ENCODE assay signal across 27 mouse cellular contexts in the genomic region with DNA sequence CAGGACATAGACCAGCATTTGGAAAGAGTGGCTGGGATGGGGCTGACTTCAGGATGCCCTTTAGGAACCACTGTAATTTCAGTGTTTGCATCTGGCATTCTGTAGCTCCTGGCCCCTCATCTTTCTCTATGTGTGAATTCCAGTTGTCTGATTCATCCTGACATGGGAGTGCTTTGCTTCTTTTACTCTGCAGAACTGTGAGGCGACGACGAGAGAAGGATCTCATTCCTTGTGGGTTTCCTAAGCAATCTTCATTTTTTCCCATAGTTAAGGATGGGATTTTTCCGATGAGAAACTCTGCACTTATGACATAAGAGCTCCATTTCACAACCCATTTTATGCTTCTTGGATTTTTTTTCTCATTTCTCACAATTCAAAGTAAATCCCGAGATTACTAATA.
DNase-seq lines count a peak whose midpoint lies in the region; ATAC-seq and TF ChIP-seq lines count a peak whose summit lies in the region.
"Had no signal": no experiment of that assay in that cellular context is flagged by ENCODE, and none has a peak within 500 bp of the region (broad histone marks: within the 10 kb centered on the region; RNA-seq: fewer than 3 reads in every experiment).

No protein-coding gene starts in this region.

- WGBS in lung, postnatal 0 days = 49% methylated on average over 5 of the region's 5 CpGs

- no peak overlapping the region for H3K4me3 ChIP-seq in lung, postnatal 0 days (ENCODE audit: low read depth, low read length)
- H3K4me3 ChIP-seq: gastrocnemius, adult 2 months; heart, embryonic 12.5 days; heart, embryonic 15.5 days had no signal

- no peak overlapping the region for H3K27ac ChIP-seq in lung, postnatal 0 days (ENCODE audit: low read length)
- H3K27ac ChIP-seq: gastrocnemius, adult 2 months; heart, embryonic 15.5 days; hindbrain, embryonic 14.5 days; hindbrain, postnatal 0 days had no signal

- peak; percentile 39; the same call in 1 of the 2 replicates for TF ChIP-seq EP300 in lung, postnatal 0 days (IDR thresholded peaks at IDR 0.05)

- peak; percentile 80 for DNase-seq in heart, adult 11 months
- DNase-seq in heart, postnatal 10 days = no peak
- DNase-seq in lung, postnatal 0 days (ENCODE audit: low spot score) = peak; percentile 70
- no peak for DNase-seq in lung, postnatal 4 days
- peak; percentile 5 for DNase-seq in yolk sac, embryonic 10.5 days (ENCODE audit: low spot score)
- no peak for DNase-seq in adrenal gland, adult 8-10 months
- DNase-seq: adrenal gland, postnatal 10 days; adrenal gland, postnatal 36 days; B cell, adult 2 months; cerebellum, adult 18-20 months; cerebellum, adult 9-10 months; cerebellum, postnatal 14 days; forebrain, postnatal 0 days; gastrocnemius, adult 2 months; gastrocnemius, postnatal 14 days; heart, adult 18-20 months; heart, postnatal 14 days; heart, postnatal 4 days had no signal

- H3K9me3 ChIP-seq in lung, postnatal 0 days (ENCODE audit: low read length) = no peaks in the 10 kb centered on the region
- H3K9me3 ChIP-seq: heart, embryonic 12.5 days; heart, embryonic 15.5 days had no signal

- H3K4me2 ChIP-seq in lung, postnatal 0 days (replicated peaks; ENCODE audit: low read depth, low read length) = no peak overlapping the region
- H3K4me2 ChIP-seq: heart, embryonic 12.5 days; heart, embryonic 15.5 days; hindbrain, embryonic 14.5 days had no signal

- H3K27me3 ChIP-seq in lung, postnatal 0 days (replicated peaks; ENCODE audit: insufficient read depth, low read length) = no peaks in the 10 kb centered on the region
- H3K27me3 ChIP-seq: CH12.LX; heart, embryonic 12.5 days; heart, embryonic 15.5 days had no signal

- no peak overlapping the region for H3K9ac ChIP-seq in lung, postnatal 0 days (replicated peaks; ENCODE audit: low read depth)
- H3K9ac ChIP-seq: forebrain, postnatal 0 days; heart, embryonic 12.5 days; heart, embryonic 15.5 days; hindbrain, embryonic 14.5 days had no signal

- intact Hi-C loops in heart, postnatal 10 days (cut with DNase I) = no loop called here

- no peaks in the 10 kb centered on the region for H3K4me1 ChIP-seq in lung, postnatal 0 days (ENCODE audit: insufficient read depth, low read depth, low read length)

- ATAC-seq in lung, postnatal 0 days = peak; percentile 43
- ATAC-seq: activated CD4-positive, CD25-positive, alpha-beta regulatory T cell, adult 4 months; forebrain, embryonic 14.5 days; forebrain, postnatal 0 days; hindbrain, postnatal 0 days; inflammation-experienced regulatory T-cells, adult 6 months had no signal

- TF ChIP-seq CTCF in lung, postnatal 0 days (IDR thresholded peaks at IDR 0.05) = no peak

- no peaks in the 10 kb centered on the region for H3K36me3 ChIP-seq in lung, postnatal 0 days (ENCODE audit: insufficient read depth, low read length)
- H3K36me3 ChIP-seq: G1E; heart, embryonic 12.5 days; heart, embryonic 15.5 days had no signal

Comparison
In these comparisons a context has a peak if more than half of its experiments do, and no peak if none do; other contexts are left out.
1. DNase-seq: peak in heart, adult 11 months (single experiment), lung, postnatal 0 days (single experiment) and yolk sac, embryonic 10.5 days (single experiment); none in heart, postnatal 10 days (0 of 2), lung, postnatal 4 days (0 of 2) and adrenal gland, adult 8-10 months (single experiment).